In genomic region chr1:89566578-89567488, GRCm38 (mm10) we compare ENCODE assay signal across 9 mouse cellular contexts.
DNase-seq lines count a peak whose midpoint lies in the region; ATAC-seq and TF ChIP-seq lines count a peak whose summit lies in the region.
"Had no signal": no experiment of that assay in that cellular context is flagged by ENCODE, and none has a peak within 500 bp of the region (broad histone marks: within the 10 kb centered on the region; RNA-seq: fewer than 3 reads in every experiment).

No protein-coding gene starts in this region.

- H3K9me3 ChIP-seq in limb, embryonic 15.5 days, result no peaks in the 10 kb centered on the region

- no peak overlapping the region for H3K4me3 ChIP-seq in limb, embryonic 15.5 days
- H3K4me3 ChIP-seq in thymus, adult 2 months (ENCODE audit: control insufficient read depth, insufficient read depth, low read length), result no peak overlapping the region

- no peaks in the 10 kb centered on the region for H3K27me3 ChIP-seq in limb, embryonic 15.5 days
- H3K27me3 ChIP-seq in thymus, adult 2 months (ENCODE audit: control insufficient read depth, insufficient read depth, low read length), result no peaks in the 10 kb centered on the region

- H3K4me1 ChIP-seq in limb, embryonic 15.5 days, result peaks cover 56% of the 10 kb centered on the region
- H3K4me1 ChIP-seq in thymus, adult 2 months (replicated peaks; ENCODE audit: control insufficient read depth, insufficient read depth, low read length), result no peaks in the 10 kb centered on the region

- H3K9ac ChIP-seq in limb, embryonic 15.5 days, result no peak overlapping the region

- H3K27ac ChIP-seq in limb, embryonic 15.5 days, result peak overlapping the region; percentile 0; the same call in 1 of the 2 replicates
- no peak overlapping the region for H3K27ac ChIP-seq in thymus, adult 2 months (ENCODE audit: control insufficient read depth, insufficient read depth, low read length)

- TF ChIP-seq CTCF in thymus, adult 2 months (IDR thresholded peaks at IDR 0.05; ENCODE audit: borderline replicate concordance, control insufficient read depth, extremely low read depth, insufficient read depth, low read length, poor library complexity), result no peak

- ATAC-seq in limb, embryonic 15.5 days (ENCODE audit: insufficient number of reproducible peaks, low FRiP score, low TSS enrichment, low read depth), result no peak

- no peak for TF ChIP-seq POLR2A in thymus, adult 2 months (IDR thresholded peaks at IDR 0.05; ENCODE audit: control insufficient read depth, extremely low read depth, insufficient read depth, low read length, poor library complexity)

- no peak overlapping the region for H3K4me2 ChIP-seq in limb, embryonic 15.5 days

- no peaks in the 10 kb centered on the region for H3K36me3 ChIP-seq in limb, embryonic 15.5 days
- no peaks in the 10 kb centered on the region for H3K36me3 ChIP-seq in thymus, adult 2 months (ENCODE audit: control insufficient read depth, insufficient read depth, low read length)

- 17% methylated on average over 9 of the region's 9 CpGs for WGBS in limb, embryonic 15.5 days
- 92% methylated on average over 9 of the region's 9 CpGs for WGBS in thymus, adult 2 months

- peak; percentile 77 to 79 for DNase-seq in adrenal gland, adult (ENCODE audit: inconsistent age in 2 of 2, low spot score in 1 of 2)
- DNase-seq in adrenal gland, adult 18-20 months (ENCODE audit: low spot score in 2 of 2), result no peak
- DNase-seq in MN1 (ENCODE audit: low spot score) (peak; percentile 83), adipocyte (ENCODE audit: low spot score) (no peak)
- DNase-seq in fibroblast of lung, adult 2 months (ENCODE audit: low read depth), result peak; percentile 36
- no peak for DNase-seq in kidney, postnatal 4 days
- no peak for DNase-seq in thymus, adult 2 months
- DNase-seq: thymus, postnatal 25 days had no signal

Comparison
In these comparisons a context has a peak if more than half of its experiments do, and no peak if none do; other contexts are left out.
1. DNase-seq: peak in adrenal gland, adult (2 of 2), MN1 (single experiment) and fibroblast of lung, adult 2 months (single experiment); none in adrenal gland, adult 18-20 months (0 of 2), adipocyte (single experiment), kidney, postnatal 4 days (0 of 2) and thymus, adult 2 months (single experiment).